Mouse (Mus musculus): Measurements from ENCODE around the gene Cdk15. TPM values are rescaled to one million over a fixed set of nuclear protein-coding genes. Genes with fewer than 3 reads are reported as not detected.
A peak's percentile ranks its signal among the peaks of the same experiment; 100 is the strongest.

Gene Cdk15
- polyA plus RNA-seq, 1 experiment from 2014 or later: 1.1 TPM

DNA sequence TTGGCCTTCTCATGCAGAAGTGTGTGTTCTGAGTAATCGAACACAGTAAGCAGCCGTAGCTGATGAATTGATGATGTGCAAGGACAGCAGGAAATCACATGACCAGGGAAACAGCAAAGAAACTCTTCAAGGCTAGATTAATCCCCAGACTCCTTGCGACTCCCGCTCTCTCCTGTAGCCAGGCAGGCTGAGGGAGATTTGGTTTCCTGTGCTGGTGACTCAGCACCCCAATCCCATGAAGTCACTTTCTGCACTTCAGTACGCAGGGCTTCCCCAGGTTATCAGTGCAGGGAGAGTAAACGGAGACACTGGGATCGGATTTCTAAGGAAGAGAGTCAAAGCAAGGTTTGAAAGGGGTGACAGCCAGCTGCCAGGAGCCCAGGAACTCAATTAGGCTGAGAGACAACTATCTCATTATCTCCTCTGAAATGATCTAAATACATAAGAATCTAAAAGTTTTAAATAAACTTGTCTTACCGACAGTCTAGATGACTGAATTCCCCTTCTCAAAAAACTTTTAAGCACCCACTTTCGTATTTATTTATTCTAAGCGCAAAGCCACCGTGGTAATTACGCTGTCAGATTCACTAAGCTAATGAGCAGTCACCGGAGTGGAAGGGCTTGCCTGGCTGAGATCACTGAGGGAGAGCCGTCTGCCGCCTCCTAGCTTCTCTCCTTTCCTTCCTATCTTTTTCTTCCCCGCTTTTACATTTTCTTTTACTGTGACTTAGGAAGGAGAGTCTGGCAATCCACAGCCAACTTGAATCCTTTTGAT, 84.3 kb downstream of the Cdk15 start:
- peaks cover 20% of the 10 kb centered on the region for H3K4me1 ChIP-seq (replicated peaks)
- whole genome bisulfite sequencing: 4% methylated on average over 16 of the region's 16 CpGs
- no peaks in the 10 kb centered on the region; the same call in 1 of the 2 replicates for H3K9me3 ChIP-seq
- no peak overlapping the region for H3K27ac ChIP-seq
- peak overlapping the region; percentile 19 for H3K4me2 ChIP-seq
- H3K36me3 ChIP-seq: no peaks in the 10 kb centered on the region
- ATAC-seq (ENCODE audit: low FRiP score): no peak
- no peaks in the 10 kb centered on the region for H3K27me3 ChIP-seq
- no peak overlapping the region for H3K9ac ChIP-seq
- H3K4me3 ChIP-seq: no peak overlapping the region

DNA sequence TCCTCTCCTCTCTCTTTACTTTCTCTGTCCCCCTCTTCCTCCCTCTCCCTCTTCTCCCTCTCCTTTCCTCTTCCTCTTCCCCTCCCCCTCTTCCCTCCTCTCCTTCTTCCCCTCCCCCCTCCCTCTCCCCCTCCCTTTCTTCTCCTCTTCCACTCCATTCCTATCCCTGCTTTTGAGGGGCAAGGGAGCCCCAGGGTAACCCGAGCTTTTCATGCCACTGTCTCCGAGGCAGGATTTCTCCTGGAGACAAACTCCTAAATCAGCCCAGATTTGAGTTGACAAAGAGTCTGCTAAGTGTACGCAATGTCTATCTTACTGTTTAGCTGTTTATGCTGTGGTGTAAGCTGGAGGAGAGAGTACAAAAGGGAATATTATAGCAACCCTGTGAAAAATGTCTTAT, 85.0 kb downstream of the Cdk15 start:
- Histone ChIP-seq H3K4me2 (no peak overlapping the region), H3K27me3 (no peaks in the 10 kb centered on the region), H3K4me1 (replicated peaks) (peaks cover 20% of the 10 kb centered on the region), H3K4me3 (no peak overlapping the region), H3K27ac (no peak overlapping the region), H3K9ac (0 out of 2 replicates have a peak overlapping the region, but pooled peaks have one; percentile 24), H3K36me3 (no peaks in the 10 kb centered on the region), H3K9me3 (no peaks in the 10 kb centered on the region; the same call in 1 of the 2 replicates)
- no peak for ATAC-seq (ENCODE audit: low FRiP score)
- WGBS: 16% methylated on average over 3 of the region's 3 CpGs

DNA sequence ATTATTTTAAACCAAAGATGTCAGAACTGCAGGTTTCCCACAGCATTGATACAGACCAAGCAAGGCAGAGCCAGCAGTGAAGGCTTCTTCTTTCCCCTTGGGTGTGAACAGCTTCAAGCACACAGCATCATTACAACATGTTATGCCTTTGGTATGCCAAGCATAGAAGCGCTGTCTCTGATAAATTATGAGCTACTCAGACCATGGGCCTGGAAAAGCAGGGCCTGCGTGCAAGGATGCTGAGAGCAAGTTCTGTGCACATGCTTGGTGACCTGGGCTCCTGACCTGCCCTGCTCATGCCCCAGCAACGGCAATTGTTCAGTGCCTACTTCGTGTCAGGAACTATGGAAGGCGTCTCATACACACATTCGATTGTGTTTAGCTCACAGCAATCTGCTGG, 85.4 kb downstream of the Cdk15 start:
- Histone ChIP-seq H3K4me1 (replicated peaks) (peaks cover 20% of the 10 kb centered on the region), H3K9ac (peak overlapping the region; percentile 24; the same call in 1 of the 2 replicates), H3K4me3 (no peak overlapping the region), H3K4me2 (no peak overlapping the region), H3K36me3 (no peaks in the 10 kb centered on the region), H3K9me3 (no peaks in the 10 kb centered on the region; the same call in 1 of the 2 replicates), H3K27ac (no peak overlapping the region), H3K27me3 (no peaks in the 10 kb centered on the region)
- 45% methylated on average over 6 of the region's 6 CpGs for WGBS
- ATAC-seq (ENCODE audit: low FRiP score): no peak

DNA sequence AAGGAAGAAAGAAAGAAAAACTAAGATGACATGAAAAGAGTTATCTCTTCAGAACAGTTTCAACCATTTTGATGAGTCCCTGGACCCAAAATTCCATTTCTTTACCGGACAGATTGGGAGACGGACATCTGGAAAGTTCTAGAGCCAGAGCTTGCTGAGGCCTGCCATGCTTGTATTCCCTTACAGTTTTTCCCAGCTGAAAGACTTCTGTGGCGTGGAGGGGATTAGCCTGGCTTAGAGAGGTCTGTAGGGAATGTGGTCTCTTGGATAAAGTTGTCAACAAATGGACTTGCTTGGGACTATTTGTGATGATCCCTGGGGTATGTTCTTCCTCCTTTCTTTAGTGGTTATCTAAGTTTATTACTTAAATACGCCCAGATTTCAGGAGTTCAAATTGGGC, 96.0 kb downstream of the Cdk15 start:
- H3K4me1 ChIP-seq (replicated peaks): no peaks in the 10 kb centered on the region
- no peaks in the 10 kb centered on the region for H3K36me3 ChIP-seq
- H3K9me3 ChIP-seq: peaks cover 5% of the 10 kb centered on the region; the same call in 1 of the 2 replicates
- ATAC-seq (ENCODE audit: low FRiP score): no peak
- no peak overlapping the region for H3K4me3 ChIP-seq
- no peak overlapping the region for H3K27ac ChIP-seq
- H3K9ac ChIP-seq: no peak overlapping the region
- no peak overlapping the region for H3K4me2 ChIP-seq
- WGBS: 85% methylated on average over 4 of the region's 4 CpGs
- no peaks in the 10 kb centered on the region for H3K27me3 ChIP-seq

DNA sequence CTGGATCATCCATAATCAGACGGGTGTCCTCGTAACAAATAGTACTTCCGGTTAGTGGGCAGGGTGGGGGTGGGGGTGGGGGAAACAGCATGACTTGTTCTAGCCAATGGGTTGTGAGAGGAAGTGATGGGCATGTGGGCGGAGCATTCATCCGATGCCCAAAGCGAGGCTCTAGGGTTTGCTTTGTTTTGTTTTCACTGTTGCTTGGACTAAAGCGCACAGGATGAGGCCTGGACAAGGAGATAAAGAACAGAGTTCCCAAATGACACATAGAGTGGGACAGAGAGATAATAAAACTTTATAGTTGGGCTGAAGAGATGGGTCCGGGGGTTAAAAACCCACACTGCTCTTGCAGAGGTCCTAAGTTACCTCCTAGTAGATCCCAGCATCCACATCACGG, 98.7 kb downstream of the Cdk15 start:
- ATAC-seq (ENCODE audit: low FRiP score): no peak
- Histone ChIP-seq H3K4me2 (no peak overlapping the region), H3K4me3 (no peak overlapping the region), H3K27ac (no peak overlapping the region), H3K9me3 (no peaks in the 10 kb centered on the region), H3K4me1 (replicated peaks) (no peaks in the 10 kb centered on the region), H3K27me3 (no peaks in the 10 kb centered on the region), H3K36me3 (no peaks in the 10 kb centered on the region), H3K9ac (no peak overlapping the region)
- WGBS: 87% methylated on average over 9 of the region's 9 CpGs

DNA sequence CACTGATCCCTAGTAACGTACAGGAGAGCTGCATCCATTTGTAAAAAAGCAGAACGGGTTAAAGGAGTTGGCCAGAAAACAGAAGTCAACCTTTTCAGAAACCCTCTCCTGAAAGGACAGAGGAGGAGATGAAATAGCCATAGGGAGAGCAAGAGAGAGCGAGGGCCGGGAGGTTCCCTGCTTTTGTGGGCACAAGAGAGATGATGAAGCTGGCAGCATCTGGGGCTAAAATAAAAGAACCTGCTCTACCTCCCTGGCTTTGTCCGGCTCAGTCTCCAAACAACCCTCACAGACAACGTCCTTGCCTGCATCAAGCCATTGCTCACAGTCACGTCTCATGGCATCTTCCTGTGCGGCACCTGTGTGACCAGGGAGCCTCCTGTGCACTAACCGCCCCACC, 102.4 kb downstream of the Cdk15 start:
- no peak for ATAC-seq (ENCODE audit: low FRiP score)
- Histone ChIP-seq H3K9me3 (no peaks in the 10 kb centered on the region), H3K27ac (no peak overlapping the region), H3K4me2 (no peak overlapping the region), H3K9ac (no peak overlapping the region), H3K4me3 (no peak overlapping the region), H3K4me1 (replicated peaks) (no peaks in the 10 kb centered on the region), H3K27me3 (no peaks in the 10 kb centered on the region), H3K36me3 (no peaks in the 10 kb centered on the region)
- 88% methylated on average over 9 of the region's 9 CpGs for WGBS

DNA sequence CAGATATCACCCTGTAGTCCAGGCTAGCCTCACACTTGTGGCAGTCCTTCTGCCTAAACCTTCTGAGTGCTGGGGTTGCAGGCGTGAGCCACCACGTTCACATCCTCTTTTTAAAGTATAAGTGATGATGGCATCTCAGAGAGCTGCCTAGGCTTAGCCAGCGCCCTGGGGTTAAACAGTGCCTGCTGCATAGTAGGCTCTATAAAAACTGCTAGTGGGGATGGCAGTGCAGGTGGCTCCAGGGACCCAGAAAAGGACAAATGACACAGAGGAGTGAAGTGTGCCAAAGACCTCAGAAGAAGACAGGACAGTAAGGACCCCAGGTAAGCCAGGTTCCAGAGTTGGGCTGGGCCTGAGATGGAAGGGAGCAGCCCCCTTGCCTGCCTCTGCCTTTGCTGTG, 104.1 kb downstream of the Cdk15 start:
- Histone ChIP-seq H3K4me1 (replicated peaks) (no peaks in the 10 kb centered on the region), H3K27ac (no peak overlapping the region), H3K27me3 (no peaks in the 10 kb centered on the region), H3K9ac (no peak overlapping the region), H3K36me3 (no peaks in the 10 kb centered on the region), H3K4me3 (no peak overlapping the region), H3K4me2 (no peak overlapping the region), H3K9me3 (no peaks in the 10 kb centered on the region)
- WGBS: 77% methylated on average over 3 of the region's 3 CpGs
- no peak for ATAC-seq (ENCODE audit: low FRiP score)

DNA sequence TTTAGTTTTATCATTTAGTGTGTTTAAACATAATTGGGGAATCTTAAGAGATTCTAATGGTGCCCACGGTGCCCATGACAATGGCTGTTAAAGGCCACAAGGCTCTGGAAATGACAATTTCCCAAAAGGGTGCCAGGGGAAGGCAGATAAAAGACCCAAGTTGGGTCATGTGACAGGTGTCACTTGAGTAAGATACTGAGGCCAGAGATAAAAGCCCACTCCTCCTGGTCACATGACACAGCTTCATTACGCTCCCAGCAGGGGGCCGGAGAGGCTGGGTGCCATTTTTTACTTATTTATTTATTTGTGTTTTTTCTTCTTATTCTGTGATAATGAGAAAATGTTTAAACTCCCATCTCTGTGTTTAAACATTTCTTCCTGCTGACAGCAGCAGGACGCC, 104.8 kb downstream of the Cdk15 start:
- no peaks in the 10 kb centered on the region for H3K9me3 ChIP-seq
- no peak overlapping the region for H3K9ac ChIP-seq
- no peak overlapping the region for H3K4me3 ChIP-seq
- H3K27ac ChIP-seq: no peak overlapping the region
- no peak overlapping the region for H3K4me2 ChIP-seq
- no peaks in the 10 kb centered on the region for H3K27me3 ChIP-seq
- no peaks in the 10 kb centered on the region for H3K36me3 ChIP-seq
- H3K4me1 ChIP-seq (replicated peaks): no peaks in the 10 kb centered on the region
- ATAC-seq (ENCODE audit: low FRiP score): no peak
- WGBS: 75% methylated on average over 4 of the region's 4 CpGs

DNA sequence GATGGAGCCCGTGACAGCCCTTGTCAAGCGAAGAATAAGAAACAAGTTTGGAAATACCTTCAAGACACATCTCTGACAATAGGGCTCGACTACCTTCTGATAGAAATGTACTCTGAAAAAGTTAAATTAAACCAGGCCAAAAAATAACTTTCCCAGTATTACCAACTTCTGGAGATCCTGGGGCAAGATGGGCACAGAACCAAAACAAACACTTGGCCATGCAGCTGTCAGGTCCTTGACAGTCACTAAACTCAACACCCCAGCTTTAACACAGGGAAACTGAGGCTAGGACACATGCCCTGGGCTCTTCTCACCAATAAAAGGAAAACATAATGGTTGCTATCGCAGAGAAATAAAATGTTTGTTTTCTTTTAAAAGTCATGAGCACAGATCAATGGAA, 105.3 kb downstream of the Cdk15 start:
- H3K4me1 ChIP-seq (replicated peaks): no peaks in the 10 kb centered on the region
- 84% methylated on average over 4 of the region's 4 CpGs for WGBS
- ATAC-seq (ENCODE audit: low FRiP score): no peak

DNA sequence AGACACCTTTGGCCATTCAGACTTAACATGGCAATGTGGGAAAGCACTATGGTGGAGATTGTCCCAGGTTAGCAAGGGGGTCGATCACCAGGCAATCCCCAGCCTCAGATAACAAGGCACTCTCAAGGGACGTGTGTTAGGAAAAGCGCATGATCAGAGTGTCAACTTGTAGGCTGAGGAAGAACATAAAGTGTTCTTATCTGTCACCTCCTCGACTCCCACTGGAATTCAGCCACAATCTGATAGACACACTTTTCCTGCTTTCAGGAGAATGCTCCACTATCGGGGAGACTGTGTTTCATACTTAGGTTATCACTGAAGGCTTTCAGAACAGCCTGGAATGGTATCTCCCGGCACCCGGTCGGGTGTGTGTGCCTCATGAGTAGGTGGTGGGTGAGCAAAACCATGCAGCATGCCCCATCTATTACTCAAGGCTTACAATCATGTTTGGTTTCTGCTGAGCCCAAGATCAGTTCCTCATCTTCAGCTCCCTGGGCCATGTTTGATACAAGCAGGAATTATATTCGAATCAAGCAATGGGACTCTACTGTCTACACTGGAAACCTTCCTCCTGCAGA, 107.8 kb downstream of the Cdk15 start:
- WGBS: 92% methylated on average over 9 of the region's 9 CpGs

More for the DNA sequence above, 105.3 kb downstream of the Cdk15 start:
- no peak overlapping the region for H3K4me2 ChIP-seq
- no peaks in the 10 kb centered on the region for H3K9me3 ChIP-seq
- H3K9ac ChIP-seq: no peak overlapping the region
- no peaks in the 10 kb centered on the region for H3K27me3 ChIP-seq
- no peak overlapping the region for H3K27ac ChIP-seq
- no peak overlapping the region for H3K4me3 ChIP-seq
- no peaks in the 10 kb centered on the region for H3K36me3 ChIP-seq

DNA sequence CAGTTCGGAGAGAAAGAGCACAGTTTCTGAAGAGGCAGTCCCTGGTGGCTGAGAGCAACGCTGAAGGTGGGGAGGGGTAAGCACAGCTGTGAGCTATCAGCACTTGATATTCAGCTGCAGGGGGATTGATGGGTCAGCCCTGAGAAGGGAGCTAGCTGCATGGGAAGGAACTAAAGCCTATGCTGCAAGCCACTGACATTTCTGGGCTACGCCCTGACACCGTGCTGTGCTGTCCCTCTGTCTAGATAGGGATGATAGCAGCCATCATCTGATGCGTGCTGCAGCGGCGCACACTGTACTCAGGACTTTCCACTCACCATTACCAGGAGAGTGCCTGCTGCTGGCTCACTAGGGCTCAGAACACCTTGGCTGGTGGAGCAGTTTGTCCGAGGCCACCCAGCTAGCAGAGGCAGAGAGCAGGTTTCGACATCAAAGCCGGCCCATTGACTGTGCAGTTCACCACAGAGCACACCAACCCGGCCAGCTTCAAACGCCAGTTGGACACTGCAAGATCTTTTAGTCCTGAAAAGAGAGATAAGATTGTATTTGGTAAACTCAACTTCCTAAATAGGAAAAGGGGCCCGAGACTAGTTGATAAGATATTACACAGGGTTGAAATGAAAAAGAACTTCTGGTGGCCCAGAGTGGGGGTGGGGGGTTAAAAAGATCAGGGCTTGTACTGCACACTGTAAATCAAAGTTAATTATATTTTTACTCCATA, 111.4 kb downstream of the Cdk15 start:
- H3K4me1 ChIP-seq (replicated peaks): 0 out of 2 replicates have a peak, but pooled peaks cover 6% of the 10 kb centered on the region
- H3K9me3 ChIP-seq: no peaks in the 10 kb centered on the region
- WGBS: 42% methylated on average over 13 of the region's 13 CpGs
- no peak overlapping the region for H3K4me3 ChIP-seq
- no peak overlapping the region for H3K4me2 ChIP-seq
- ATAC-seq (ENCODE audit: low FRiP score): peak; percentile 36; the same call in 1 of the 2 replicates
- no peak overlapping the region for H3K9ac ChIP-seq
- no peaks in the 10 kb centered on the region for H3K36me3 ChIP-seq
- no peak overlapping the region for H3K27ac ChIP-seq
- H3K27me3 ChIP-seq: no peaks in the 10 kb centered on the region

More for the DNA sequence above, 107.8 kb downstream of the Cdk15 start:
- Histone ChIP-seq H3K4me2 (no peak overlapping the region), H3K27me3 (no peaks in the 10 kb centered on the region), H3K4me3 (no peak overlapping the region), H3K9me3 (no peaks in the 10 kb centered on the region), H3K36me3 (no peaks in the 10 kb centered on the region), H3K27ac (no peak overlapping the region), H3K9ac (no peak overlapping the region), H3K4me1 (replicated peaks) (0 out of 2 replicates have a peak, but pooled peaks cover 6% of the 10 kb centered on the region)
- no peak for ATAC-seq (ENCODE audit: low FRiP score)

DNA sequence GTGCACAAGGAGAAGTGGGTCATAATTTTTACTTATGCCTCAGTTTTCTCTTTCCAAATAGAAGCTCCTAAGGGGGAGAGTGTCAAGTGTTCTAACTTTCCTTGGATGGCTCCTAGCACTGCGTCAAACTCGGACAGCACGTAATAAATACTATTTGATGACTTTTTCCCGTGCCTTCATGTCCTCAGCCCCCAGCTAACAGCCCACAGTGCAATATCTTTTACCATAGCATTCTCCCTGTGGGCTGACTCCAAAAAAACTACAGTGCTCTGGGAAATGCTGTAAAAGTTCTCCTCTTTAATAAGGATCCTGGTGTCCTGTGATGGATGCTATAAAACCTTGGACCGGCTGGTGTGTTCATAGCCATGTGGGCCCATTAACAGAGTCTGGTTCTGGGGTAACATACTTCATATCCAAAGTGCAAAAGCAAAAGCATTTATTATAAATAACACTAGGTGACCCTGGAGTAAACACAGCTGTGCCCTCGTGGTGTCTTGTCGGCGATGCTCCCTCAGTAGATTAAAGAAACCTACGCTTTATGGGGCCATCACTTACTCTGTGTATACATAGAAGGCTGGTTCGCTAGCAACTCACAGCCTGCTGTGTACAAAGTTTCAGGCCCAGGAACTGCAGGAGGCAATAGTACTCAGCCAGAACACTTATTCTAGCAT, 112.1 kb downstream of the Cdk15 start:
- no peaks in the 10 kb centered on the region for H3K9me3 ChIP-seq
- no peak for ATAC-seq (ENCODE audit: low FRiP score)
- WGBS: 80% methylated on average over 10 of the region's 10 CpGs

More for the DNA sequence above, 112.1 kb downstream of the Cdk15 start:
- Histone ChIP-seq H3K36me3 (no peaks in the 10 kb centered on the region), H3K4me1 (replicated peaks) (0 out of 2 replicates have a peak, but pooled peaks cover 6% of the 10 kb centered on the region), H3K27me3 (no peaks in the 10 kb centered on the region), H3K4me2 (no peak overlapping the region), H3K4me3 (no peak overlapping the region), H3K27ac (no peak overlapping the region), H3K9ac (no peak overlapping the region)

All from hindbrain, embryonic 13.5 days (tissue).